Mouse (Mus musculus): ENCODE measurements around the gene Gm11146. TPM values are rescaled to one million over a fixed set of nuclear protein-coding genes. Genes with fewer than 3 reads are reported as not detected.

Gm11146 gene
- polyA plus RNA-seq (2017; shearing (Covaris generic)), result not detected

DNA sequence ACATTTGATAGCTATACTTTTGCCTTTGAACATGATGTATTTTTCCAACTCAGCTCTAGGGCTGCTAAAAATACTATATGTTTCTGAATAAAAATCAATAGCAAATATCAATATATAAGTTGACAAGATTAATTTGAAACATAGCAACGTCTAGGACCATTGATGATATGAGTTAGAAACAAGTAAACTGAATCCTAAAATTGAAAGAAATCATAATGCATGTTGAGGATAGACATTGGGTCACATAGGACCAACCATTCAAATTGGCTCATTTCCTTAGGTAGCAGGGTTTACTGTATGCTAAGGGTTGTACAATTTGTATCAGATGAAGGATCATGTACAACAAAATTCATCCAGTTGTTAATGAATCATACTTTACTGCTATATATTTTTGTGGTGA lies at the start of gene Gm11146:
Gene Gm11146 (minus strand): TSS at position 101 of the 400 bp plus-strand sequence.

